Mouse (Mus musculus): ENCODE measurements at regions not wholly inside any gene's neighbourhood (a gene's known extent, or its start where the extent isn't known, plus 50 kb on each side); places are given as distances from the start of the nearest gene placed in this dataset.
A peak's percentile ranks its signal among the peaks of the same experiment; 100 is the strongest.

GRCm38 (mm10) chr13:79285478-79285877 lies 1085.9 kb upstream of the Nr2f1 start:
- 0 out of 2 replicates have a peak, but pooled peaks have one; percentile 51 for ATAC-seq (ENCODE audit: low FRiP score)
- 6% methylated on average over 2 of the region's 2 CpGs for whole genome bisulfite sequencing
- no peaks in the 10 kb centered on the region for H3K27me3 ChIP-seq (ENCODE audit: control insufficient read depth, insufficient read depth, low read length)
- no peaks in the 10 kb centered on the region for H3K4me1 ChIP-seq (replicated peaks; ENCODE audit: control insufficient read depth, insufficient read depth, low read length)
- no peak overlapping the region for H3K27ac ChIP-seq (ENCODE audit: low read depth, low read length)
- no peak overlapping the region for H3K9ac ChIP-seq (ENCODE audit: low read depth, low read length)
- no peak overlapping the region for H3K4me2 ChIP-seq (replicated peaks; ENCODE audit: low read depth, low read length)
- no peaks in the 10 kb centered on the region for H3K36me3 ChIP-seq (ENCODE audit: control insufficient read depth, insufficient read depth, low read length)
- no peak overlapping the region for H3K4me3 ChIP-seq (ENCODE audit: low read depth, low read length)
- no peaks in the 10 kb centered on the region for H3K9me3 ChIP-seq (ENCODE audit: control insufficient read depth, low read length)
- peak; percentile 22 for DNase-seq (ENCODE audit: low spot score)

GRCm38 (mm10) chr13:79277714-79278113 lies 1078.2 kb upstream of the Nr2f1 start:
- DNase-seq (ENCODE audit: low spot score), result peak; percentile 29
- Histone ChIP-seq H3K36me3 (ENCODE audit: control insufficient read depth, insufficient read depth, low read length) (no peaks in the 10 kb centered on the region), H3K9ac (ENCODE audit: low read depth, low read length) (no peak overlapping the region), H3K27ac (ENCODE audit: low read depth, low read length) (no peak overlapping the region), H3K4me2 (replicated peaks; ENCODE audit: low read depth, low read length) (no peak overlapping the region), H3K4me3 (ENCODE audit: low read depth, low read length) (no peak overlapping the region), H3K27me3 (ENCODE audit: control insufficient read depth, insufficient read depth, low read length) (no peaks in the 10 kb centered on the region), H3K9me3 (ENCODE audit: control insufficient read depth, low read length) (no peaks in the 10 kb centered on the region), H3K4me1 (replicated peaks; ENCODE audit: control insufficient read depth, insufficient read depth, low read length) (no peaks in the 10 kb centered on the region)
- peak; percentile 59 for ATAC-seq (ENCODE audit: low FRiP score)
- 41% methylated on average over 6 of the region's 6 CpGs for WGBS

- no peak overlapping the region for H3K4me2 ChIP-seq (replicated peaks; ENCODE audit: low read depth, low read length)
- H3K27me3 ChIP-seq (ENCODE audit: control insufficient read depth, insufficient read depth, low read length), result no peaks in the 10 kb centered on the region
- H3K9ac ChIP-seq (ENCODE audit: low read depth, low read length), result no peak overlapping the region
- no peaks in the 10 kb centered on the region for H3K9me3 ChIP-seq (ENCODE audit: control insufficient read depth, low read length)
- no peaks in the 10 kb centered on the region for H3K36me3 ChIP-seq (ENCODE audit: control insufficient read depth, insufficient read depth, low read length)
- DNase-seq (ENCODE audit: low spot score), result no peak
- H3K4me3 ChIP-seq (ENCODE audit: low read depth, low read length), result no peak overlapping the region
- H3K4me1 ChIP-seq (replicated peaks; ENCODE audit: control insufficient read depth, insufficient read depth, low read length), result no peaks in the 10 kb centered on the region
- 50% methylated on average over 7 of the region's 7 CpGs for WGBS
- ATAC-seq (ENCODE audit: low FRiP score), result peak; percentile 83
- H3K27ac ChIP-seq (ENCODE audit: low read depth, low read length), result no peak overlapping the region
Measured at GRCm38 (mm10) chr13:79277313-79277712, 1077.8 kb upstream of the Nr2f1 start.

GRCm38 (mm10) chr13:79255362-79255761 lies 1055.8 kb upstream of the Nr2f1 start:
- H3K9me3 ChIP-seq (ENCODE audit: control insufficient read depth, low read length), result no peaks in the 10 kb centered on the region
- WGBS, result 46% methylated on average over 5 of the region's 5 CpGs
- H3K36me3 ChIP-seq (ENCODE audit: control insufficient read depth, insufficient read depth, low read length), result no peaks in the 10 kb centered on the region
- no peaks in the 10 kb centered on the region for H3K4me1 ChIP-seq (replicated peaks; ENCODE audit: control insufficient read depth, insufficient read depth, low read length)
- H3K9ac ChIP-seq (ENCODE audit: low read depth, low read length), result no peak overlapping the region
- DNase-seq (ENCODE audit: low spot score) (peak; percentile 5), ATAC-seq (ENCODE audit: low FRiP score) (0 out of 2 replicates have a peak, but pooled peaks have one; percentile 44)
- no peak overlapping the region for H3K27ac ChIP-seq (ENCODE audit: low read depth, low read length)
- H3K4me3 ChIP-seq (ENCODE audit: low read depth, low read length), result no peak overlapping the region
- no peak overlapping the region for H3K4me2 ChIP-seq (replicated peaks; ENCODE audit: low read depth, low read length)
- H3K27me3 ChIP-seq (ENCODE audit: control insufficient read depth, insufficient read depth, low read length), result no peaks in the 10 kb centered on the region

GRCm38 (mm10) chr13:79252385-79252784 lies 1052.8 kb upstream of the Nr2f1 start:
- Histone ChIP-seq H3K9me3 (ENCODE audit: control insufficient read depth, low read length) (no peaks in the 10 kb centered on the region), H3K4me3 (ENCODE audit: low read depth, low read length) (no peak overlapping the region), H3K9ac (ENCODE audit: low read depth, low read length) (no peak overlapping the region), H3K27me3 (ENCODE audit: control insufficient read depth, insufficient read depth, low read length) (no peaks in the 10 kb centered on the region), H3K36me3 (ENCODE audit: control insufficient read depth, insufficient read depth, low read length) (no peaks in the 10 kb centered on the region), H3K4me2 (replicated peaks; ENCODE audit: low read depth, low read length) (no peak overlapping the region), H3K27ac (ENCODE audit: low read depth, low read length) (no peak overlapping the region), H3K4me1 (replicated peaks; ENCODE audit: control insufficient read depth, insufficient read depth, low read length) (no peaks in the 10 kb centered on the region)
- WGBS, result 63% methylated on average over 5 of the region's 5 CpGs
- ATAC-seq (ENCODE audit: low FRiP score) (no peak), DNase-seq (ENCODE audit: low spot score) (no peak)

GRCm38 (mm10) chr13:79251269-79251668 lies 1051.7 kb upstream of the Nr2f1 start:
- Histone ChIP-seq H3K27me3 (ENCODE audit: control insufficient read depth, insufficient read depth, low read length) (no peaks in the 10 kb centered on the region), H3K4me1 (replicated peaks; ENCODE audit: control insufficient read depth, insufficient read depth, low read length) (no peaks in the 10 kb centered on the region), H3K27ac (ENCODE audit: low read depth, low read length) (no peak overlapping the region), H3K4me3 (ENCODE audit: low read depth, low read length) (no peak overlapping the region), H3K9me3 (ENCODE audit: control insufficient read depth, low read length) (no peaks in the 10 kb centered on the region), H3K9ac (ENCODE audit: low read depth, low read length) (no peak overlapping the region), H3K4me2 (replicated peaks; ENCODE audit: low read depth, low read length) (no peak overlapping the region), H3K36me3 (ENCODE audit: control insufficient read depth, insufficient read depth, low read length) (no peaks in the 10 kb centered on the region)
- WGBS, result 77% methylated on average over 1 of the region's 1 CpGs
- DNase-seq (ENCODE audit: low spot score) (no peak), ATAC-seq (ENCODE audit: low FRiP score) (peak; percentile 16; the same call in 1 of the 2 replicates)

Measured in hindbrain, embryonic 11.5 days (tissue).